Mouse (Mus musculus) testis, adult 2 months (tissue): ENCODE data around the gene Wnt8b. TPM values are rescaled to one million over a fixed set of nuclear protein-coding genes. Genes with fewer than 3 reads are reported as not detected.

Experiments used
- H3K27ac ChIP-seq: fragments of 200-500 bp; 2 replicates; pipeline ENCODE4 v1.5.1; 2012; ENCODE audit warnings: low read depth, low read length; ENCODE audit not compliant: control insufficient read depth, insufficient read depth
- H3K27me3 ChIP-seq: fragments of 200-500 bp; 2 replicates; pipeline ENCODE4 v1.6.1; 2012; ENCODE audit warnings: mild to moderate bottlenecking, low read length, moderate library complexity; ENCODE audit not compliant: control insufficient read depth, insufficient read depth
- H3K36me3 ChIP-seq: fragments of 200-500 bp; 2 replicates; pipeline ENCODE4 v1.6.1; 2012; ENCODE audit warnings: mild to moderate bottlenecking, low read length; ENCODE audit not compliant: control insufficient read depth, insufficient read depth
- H3K4me1 ChIP-seq: fragments of 200-500 bp; 2 replicates; pipeline ENCODE4 v1.6.1; 2012; ENCODE audit warnings: low read length; ENCODE audit not compliant: control insufficient read depth, insufficient read depth
- H3K4me3 ChIP-seq: fragments of 200-500 bp; 2 replicates; pipeline ENCODE4 v1.5.1; 2012; ENCODE audit warnings: low read depth, mild to moderate bottlenecking, low read length, moderate library complexity, mixed read lengths; ENCODE audit not compliant: control insufficient read depth
- CTCF ChIP-seq: fragments of 200-500 bp; IDR thresholded peaks from 2 replicates; pipeline ENCODE4 v1.5.1; 2012; ENCODE audit warnings: low read depth, mild to moderate bottlenecking, inconsistent platforms, low read length, moderate library complexity; ENCODE audit not compliant: control insufficient read depth, insufficient read depth, insufficient replicate concordance
- POLR2A ChIP-seq: fragments of 200-500 bp; IDR thresholded peaks from 2 replicates; pipeline ENCODE4 v1.6.1; 2012; ENCODE audit warnings: low read depth, mild to moderate bottlenecking, inconsistent platforms, low read length, moderate library complexity; ENCODE audit not compliant: control insufficient read depth
- polyA plus RNA-seq: library from polyadenylated mRNA; depleted of rRNA; stranded (reverse); fragments of >200 nt; gene quantifications from 2 replicates; pipeline ENCODE4 v1.2.3, GENCODE M21; 2012

Wnt8b gene
- polyA plus RNA-seq, 1 experiment, result 0.30 TPM

- Histone ChIP-seq H3K36me3 (no peaks in the 10 kb centered on the region), H3K27ac (no peak overlapping the region), H3K4me1 (peaks cover 19% of the 10 kb centered on the region), H3K27me3 (peaks cover 5% of the 10 kb centered on the region; the same call in 1 of the 2 replicates), H3K4me3 (peak overlapping the region; percentile 63)
- TF ChIP-seq POLR2A (no peak), CTCF (no peak)
Measured at GRCm38 (mm10) chr19:44511451-44512231, 18.4 kb downstream of the Wnt8b start.

- Histone ChIP-seq H3K27ac (no peak overlapping the region), H3K4me1 (peaks cover 21% of the 10 kb centered on the region), H3K36me3 (no peaks in the 10 kb centered on the region), H3K27me3 (peaks cover 5% of the 10 kb centered on the region; the same call in 1 of the 2 replicates), H3K4me3 (no peak overlapping the region)
- TF ChIP-seq CTCF (no peak), POLR2A (no peak)
Measured at GRCm38 (mm10) chr19:44512601-44513000, 19.3 kb downstream of the Wnt8b start.

- Histone ChIP-seq H3K27ac (no peak overlapping the region), H3K36me3 (no peaks in the 10 kb centered on the region), H3K4me3 (no peak overlapping the region), H3K27me3 (peaks cover 5% of the 10 kb centered on the region; the same call in 1 of the 2 replicates), H3K4me1 (peaks cover 21% of the 10 kb centered on the region)
- TF ChIP-seq CTCF, result no peak
- no peak for TF ChIP-seq POLR2A
Measured at GRCm38 (mm10) chr19:44513054-44513833, 20.0 kb downstream of the Wnt8b start.

GRCm38 (mm10) chr19:44513921-44514482 is 20.7 kb downstream of the Wnt8b start:
- H3K27me3 ChIP-seq, result peaks cover 5% of the 10 kb centered on the region; the same call in 1 of the 2 replicates
- no peak for TF ChIP-seq CTCF
- no peak for TF ChIP-seq POLR2A
- H3K4me1 ChIP-seq, result peaks cover 21% of the 10 kb centered on the region
- H3K27ac ChIP-seq, result no peak overlapping the region
- H3K36me3 ChIP-seq, result no peaks in the 10 kb centered on the region
- H3K4me3 ChIP-seq, result no peak overlapping the region

- H3K4me3 ChIP-seq, result no peak overlapping the region
- no peaks in the 10 kb centered on the region for H3K36me3 ChIP-seq
- TF ChIP-seq CTCF, result no peak
- H3K27me3 ChIP-seq, result peaks cover 5% of the 10 kb centered on the region; the same call in 1 of the 2 replicates
- peaks cover 21% of the 10 kb centered on the region for H3K4me1 ChIP-seq
- H3K27ac ChIP-seq, result no peak overlapping the region
Measured at GRCm38 (mm10) chr19:44514521-44515451, 21.5 kb downstream of the Wnt8b start.

GRCm38 (mm10) chr19:44515769-44516168 is 22.5 kb downstream of the Wnt8b start:
- no peak overlapping the region for H3K4me3 ChIP-seq
- peaks cover 5% of the 10 kb centered on the region; the same call in 1 of the 2 replicates for H3K27me3 ChIP-seq
- no peak overlapping the region for H3K27ac ChIP-seq
- H3K4me1 ChIP-seq, result peaks cover 16% of the 10 kb centered on the region
- TF ChIP-seq POLR2A, result no peak
- no peak for TF ChIP-seq CTCF
- H3K36me3 ChIP-seq, result no peaks in the 10 kb centered on the region
